Mouse (Mus musculus): ENCODE measurements around the gene Spats2.

DNA sequence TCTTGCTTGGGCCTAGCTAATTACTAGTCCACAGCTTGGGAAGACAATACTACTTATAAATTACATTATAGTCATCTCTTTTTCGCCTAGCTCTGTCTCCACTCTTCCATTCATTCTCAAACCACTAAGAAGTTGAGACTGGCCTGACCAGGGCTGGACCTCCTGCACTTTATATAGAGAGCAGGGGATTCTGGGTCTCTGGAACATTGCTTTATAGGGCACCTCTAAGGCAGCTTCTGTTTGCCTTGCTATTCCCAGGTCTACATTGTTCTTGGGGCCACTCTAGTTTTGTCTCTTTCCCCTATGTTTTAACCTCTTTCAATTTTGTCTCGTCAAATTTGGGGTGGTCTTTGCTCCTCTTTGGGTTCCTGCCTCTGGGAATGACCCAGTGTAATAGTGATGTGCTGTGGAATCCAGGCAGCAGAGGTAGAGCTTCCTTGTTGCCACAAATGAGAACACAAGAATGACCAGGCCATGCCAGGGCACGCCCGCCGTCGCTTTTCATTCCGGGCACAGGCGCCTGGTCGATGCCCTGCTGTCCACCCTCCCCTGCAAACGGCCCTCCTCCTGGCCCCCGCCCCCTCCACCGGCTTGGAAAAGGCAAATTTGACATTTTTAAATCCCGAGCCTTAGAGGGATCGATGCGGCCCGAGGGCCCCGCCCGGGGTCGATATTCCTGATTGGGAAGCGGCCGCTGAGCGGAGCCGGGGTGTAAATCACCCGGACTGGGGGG is 29.5 kb upstream of the Spats2 start:
- no peak for TF ChIP-seq FLI1 (IDR thresholded peaks at IDR 0.05; ENCODE audit: low read length)
- no peak for TF ChIP-seq GATA1 (IDR thresholded peaks at IDR 0.05; ENCODE audit: borderline replicate concordance, low read length)
